Mouse (Mus musculus) hindbrain, embryonic 14.5 days (tissue): ENCODE measurements at regions not wholly inside any gene's neighbourhood (a gene's known extent, or its start where the extent isn't known, plus 50 kb on each side); places are given as distances from the start of the nearest gene placed in this dataset.
A peak's percentile ranks its signal among the peaks of the same experiment; 100 is the strongest.
"Not testable (repeated sequence)": the region's sequence is repeated elsewhere in the genome, so short reads cannot be mapped to it uniquely, and the experiment has no call there.

Source experiments
- ATAC-seq: fragments of 200-750 bp; cut with Nextera tagmentation; 2 replicates; pipeline ENCODE4 v1.8.0; 2017; ENCODE audit warnings: moderate number of reproducible peaks, mild to moderate bottlenecking, moderate TSS enrichment, moderate library complexity; ENCODE audit not compliant: low FRiP score
- DNase-seq: peaks from one replicate; pipeline ENCODE4 v3.0.0-alpha.2; 2015; ENCODE audit warnings: low spot score
- H3K27ac ChIP-seq: fragments of 300-500 bp; sonication (generic); 2 replicates; pipeline ENCODE4 v1.5.1; 2014; ENCODE audit warnings: mild to moderate bottlenecking, moderate library complexity
- H3K27me3 ChIP-seq: fragments of 300-500 bp; sonication (generic); 2 replicates; pipeline ENCODE4 v1.6.1; 2014; ENCODE audit warnings: mild to moderate bottlenecking, low read length, mixed read lengths; ENCODE audit not compliant: control insufficient read depth, insufficient read depth
- H3K36me3 ChIP-seq: fragments of 300-500 bp; sonication (generic); replicated peaks from 2 replicates; pipeline ENCODE4 v1.6.1; 2014; ENCODE audit not compliant: control insufficient read depth, insufficient read depth
- H3K4me1 ChIP-seq: fragments of 300-500 bp; sonication (generic); replicated peaks from 2 replicates; pipeline ENCODE4 v1.6.1; 2014; ENCODE audit warnings: antibody characterized with exemption, low read length, mixed read lengths; ENCODE audit not compliant: control insufficient read depth, insufficient read depth
- H3K4me2 ChIP-seq: fragments of 300-500 bp; sonication (generic); replicated peaks from 2 replicates; pipeline ENCODE4 v1.6.1; 2014; ENCODE audit warnings: mild to moderate bottlenecking, moderate library complexity
- H3K4me3 ChIP-seq: fragments of 300-500 bp; sonication (generic); replicated peaks from 2 replicates; pipeline ENCODE4 v1.5.1; 2014; ENCODE audit warnings: mild to moderate bottlenecking, low read length
- H3K9ac ChIP-seq: fragments of 300-500 bp; sonication (generic); 2 replicates; pipeline ENCODE4 v1.6.1; 2014
- H3K9me3 ChIP-seq: fragments of 300-500 bp; sonication (generic); 2 replicates; pipeline ENCODE4 v1.6.1; 2016; ENCODE audit warnings: low read length; ENCODE audit not compliant: control insufficient read depth
- WGBS: fragments of 180-500 bp; shearing (Covaris S2); extraction: QIAGEN DNeasy Blood & Tissue Kit; methylation state at CpG from one replicate; pipeline ENCODE4 v1.1.7; 2014; 5-methylcytosine and 5-hydroxymethylcytosine counted together

DNA sequence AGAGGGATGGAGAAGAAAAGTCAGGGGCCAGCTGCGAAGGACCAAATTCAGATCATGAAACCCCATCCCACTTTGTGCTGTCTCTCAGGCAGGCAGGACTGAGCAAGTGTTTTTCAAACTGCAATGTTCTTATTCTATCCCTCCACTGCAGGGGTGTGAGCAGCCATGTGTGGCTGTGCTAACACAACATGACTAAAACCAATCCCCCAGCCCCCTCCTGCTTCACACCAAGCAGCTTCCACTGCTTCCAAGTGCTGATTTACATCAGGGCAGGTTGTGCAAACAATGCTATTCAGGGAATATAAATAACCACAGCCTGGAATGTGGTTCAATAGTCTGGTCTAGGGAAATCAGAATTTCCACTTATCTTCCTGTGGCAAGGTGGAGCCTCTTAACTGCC is 517.0 kb upstream of the Brinp1 start:
- 85% methylated on average over 1 of the region's 1 CpGs for WGBS
- ATAC-seq (peak; percentile 64; the same call in 1 of the 2 replicates), DNase-seq (no peak)

DNA sequence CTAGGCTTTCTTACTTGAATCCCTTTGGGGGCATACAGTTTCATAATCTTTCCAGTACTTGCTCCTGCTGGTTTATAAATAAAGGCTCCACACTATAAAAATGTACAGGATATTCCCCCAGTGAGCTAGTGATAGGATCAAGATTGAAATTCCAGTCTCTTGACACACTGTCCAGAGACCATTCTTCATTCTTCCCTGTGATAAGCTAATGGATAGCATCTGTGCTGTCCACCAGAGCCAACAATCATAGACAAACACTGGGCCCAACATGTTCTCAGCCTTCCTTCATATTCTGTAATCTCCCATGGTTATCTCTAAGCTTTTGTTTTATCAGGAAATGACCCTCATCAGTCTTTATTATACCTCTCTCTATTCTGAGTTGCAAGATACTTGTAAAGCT is 505.8 kb upstream of the Brinp1 start:
- no peak for DNase-seq
- ATAC-seq: no peak
- no peaks in the 10 kb centered on the region for H3K9me3 ChIP-seq
- H3K27ac ChIP-seq: no peak overlapping the region
- H3K4me1 ChIP-seq: no peaks in the 10 kb centered on the region
- H3K27me3 ChIP-seq: no peaks in the 10 kb centered on the region
- no peaks in the 10 kb centered on the region for H3K36me3 ChIP-seq
- no peak overlapping the region for H3K4me3 ChIP-seq
- no peak overlapping the region for H3K4me2 ChIP-seq
- no peak overlapping the region for H3K9ac ChIP-seq

More for the DNA sequence above, 517.0 kb upstream of the Brinp1 start:
- Histone ChIP-seq H3K36me3 (no peaks in the 10 kb centered on the region), H3K9ac (no peak overlapping the region), H3K27me3 (no peaks in the 10 kb centered on the region), H3K4me1 (peaks cover 9% of the 10 kb centered on the region; the same call in 1 of the 2 replicates), H3K27ac (no peak overlapping the region), H3K4me2 (no peak overlapping the region), H3K4me3 (no peak overlapping the region), H3K9me3 (no peaks in the 10 kb centered on the region)

DNA sequence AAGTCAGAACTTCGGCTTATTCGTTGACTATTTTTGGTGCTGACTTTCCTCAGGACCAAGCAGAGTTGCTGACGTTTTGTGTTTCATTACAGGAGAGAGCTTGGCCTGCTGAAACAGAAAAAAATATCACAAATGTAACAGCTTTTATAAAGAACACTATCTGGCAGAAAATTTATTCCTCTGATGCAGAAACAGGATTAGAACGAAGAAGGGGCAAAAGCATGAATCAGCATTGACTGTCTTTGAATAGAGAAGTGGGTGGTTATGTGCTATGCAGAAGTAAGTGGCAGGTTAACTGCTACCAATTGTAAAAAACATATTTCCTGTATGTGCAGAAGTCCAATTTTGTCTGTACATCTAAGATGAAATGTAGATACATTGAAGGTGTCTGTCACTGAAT is 502.2 kb upstream of the Brinp1 start:
- DNase-seq: no peak
- Histone ChIP-seq H3K9ac (no peak overlapping the region), H3K4me3 (no peak overlapping the region), H3K4me2 (no peak overlapping the region), H3K27ac (no peak overlapping the region), H3K4me1 (no peaks in the 10 kb centered on the region), H3K36me3 (no peaks in the 10 kb centered on the region), H3K9me3 (no peaks in the 10 kb centered on the region), H3K27me3 (no peaks in the 10 kb centered on the region)
- no peak for ATAC-seq
- 88% methylated on average over 4 of the region's 4 CpGs for WGBS

DNA sequence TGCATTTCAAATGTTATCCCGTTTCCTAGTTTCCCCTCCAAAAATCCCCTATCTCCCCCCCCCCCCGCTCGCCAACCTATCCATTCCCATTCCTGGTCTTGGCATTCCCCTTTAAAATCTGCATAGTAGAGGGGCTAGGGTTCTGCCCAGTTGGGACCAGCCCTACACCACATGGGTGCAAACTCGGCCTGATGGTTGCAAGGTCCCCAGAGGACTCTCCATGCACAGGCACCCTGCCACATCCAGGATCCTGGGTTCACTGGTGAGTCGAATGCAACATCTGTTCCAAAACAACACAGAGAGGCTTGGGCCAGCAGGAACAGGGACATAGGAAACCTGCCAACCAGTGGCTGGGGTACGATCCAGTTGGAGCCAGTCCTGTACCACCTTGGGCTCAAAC is 492.0 kb upstream of the Brinp1 start:
- Histone ChIP-seq H3K4me2 (no peak overlapping the region), H3K4me3 (no peak overlapping the region), H3K36me3 (no peaks in the 10 kb centered on the region), H3K9ac (no peak overlapping the region), H3K4me1 (no peaks in the 10 kb centered on the region), H3K27ac (no peak overlapping the region), H3K27me3 (no peaks in the 10 kb centered on the region), H3K9me3 (no peaks in the 10 kb centered on the region)
- WGBS: 91% methylated on average over 6 of the region's 6 CpGs
- DNase-seq (no peak), ATAC-seq (no peak)

DNA sequence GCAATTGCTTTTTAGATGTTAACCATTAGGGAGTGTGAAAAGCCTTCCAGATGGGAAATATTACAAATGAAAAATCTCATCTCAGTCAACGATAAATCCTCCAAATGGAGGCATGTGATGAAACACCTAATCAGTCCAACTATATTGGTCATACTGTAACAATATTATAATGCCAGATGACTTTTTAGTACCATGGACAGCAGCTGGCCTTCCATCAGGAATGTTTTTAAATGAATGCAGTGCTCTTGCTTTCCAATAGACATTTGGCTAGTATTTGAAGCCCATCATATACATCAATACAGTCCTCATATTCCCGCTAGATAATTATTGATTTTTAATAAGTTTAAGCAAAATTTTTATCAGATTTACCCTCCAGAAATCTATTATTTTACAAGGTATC is 489.8 kb upstream of the Brinp1 start:
- H3K4me1 ChIP-seq: no peaks in the 10 kb centered on the region
- no peaks in the 10 kb centered on the region for H3K9me3 ChIP-seq
- H3K27me3 ChIP-seq: no peaks in the 10 kb centered on the region
- no peak overlapping the region for H3K4me2 ChIP-seq
- no peaks in the 10 kb centered on the region for H3K36me3 ChIP-seq
- H3K27ac ChIP-seq: no peak overlapping the region
- no peak overlapping the region for H3K4me3 ChIP-seq
- H3K9ac ChIP-seq: no peak overlapping the region
- DNase-seq (no peak), ATAC-seq (no peak)
- 78% methylated on average over 2 of the region's 2 CpGs for WGBS

DNA sequence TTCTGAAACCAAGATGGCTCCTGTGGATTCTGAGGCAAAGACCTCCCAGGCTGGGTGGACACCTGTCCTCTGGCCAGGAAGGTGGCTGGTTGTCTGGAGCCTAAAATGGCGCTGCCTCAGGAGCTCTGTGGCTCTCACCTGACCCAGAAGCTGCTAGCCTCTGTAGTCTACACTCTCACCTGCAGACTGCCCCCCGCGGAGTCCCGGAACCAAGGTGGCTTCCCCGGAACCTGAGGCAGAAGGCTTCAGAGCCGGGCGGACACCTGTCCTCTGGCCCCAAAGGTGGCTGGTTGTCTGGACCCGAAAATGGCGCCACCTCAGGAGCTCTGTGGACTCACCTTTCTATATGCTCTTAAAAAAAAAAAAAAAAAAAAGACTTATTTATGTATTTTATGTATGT is 481.2 kb upstream of the Brinp1 start:
- no peak overlapping the region for H3K27ac ChIP-seq
- WGBS: 94% methylated on average over 9 of the region's 9 CpGs
- no peak overlapping the region for H3K4me2 ChIP-seq
- no peaks in the 10 kb centered on the region for H3K4me1 ChIP-seq
- no peak for ATAC-seq
- no peak overlapping the region for H3K4me3 ChIP-seq
- H3K27me3 ChIP-seq: no peaks in the 10 kb centered on the region
- H3K9me3 ChIP-seq: no peaks in the 10 kb centered on the region
- H3K9ac ChIP-seq: no peak overlapping the region
- no peaks in the 10 kb centered on the region for H3K36me3 ChIP-seq
- DNase-seq: no peak

DNA sequence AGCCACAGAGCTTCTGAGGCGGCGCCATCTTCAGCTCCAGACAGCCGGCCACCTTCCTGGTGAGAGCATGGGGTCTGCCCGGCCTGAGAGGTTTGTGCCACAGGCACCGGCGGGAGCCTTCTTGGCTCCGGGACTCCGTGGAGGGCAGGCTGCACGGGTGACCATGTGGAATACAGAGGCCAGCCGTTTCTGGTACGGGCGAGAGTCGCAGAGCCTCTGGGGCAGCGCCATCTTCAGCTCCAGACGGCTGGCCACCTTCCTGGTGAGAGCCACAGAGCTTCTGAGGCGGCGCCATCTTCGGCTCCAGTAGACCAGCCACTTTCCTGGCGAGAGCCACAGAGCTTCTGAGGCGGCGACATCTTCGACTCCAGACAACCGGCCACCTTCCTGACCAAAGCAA is 456.2 kb upstream of the Brinp1 start:
- whole genome bisulfite sequencing: 95% methylated on average over 23 of the region's 23 CpGs
- not testable (repeated sequence) for H3K27ac ChIP-seq, H3K27me3 ChIP-seq, ATAC-seq, H3K4me1 ChIP-seq, H3K36me3 ChIP-seq, H3K4me3 ChIP-seq, H3K4me2 ChIP-seq, H3K9ac ChIP-seq, DNase-seq, H3K9me3 ChIP-seq

DNA sequence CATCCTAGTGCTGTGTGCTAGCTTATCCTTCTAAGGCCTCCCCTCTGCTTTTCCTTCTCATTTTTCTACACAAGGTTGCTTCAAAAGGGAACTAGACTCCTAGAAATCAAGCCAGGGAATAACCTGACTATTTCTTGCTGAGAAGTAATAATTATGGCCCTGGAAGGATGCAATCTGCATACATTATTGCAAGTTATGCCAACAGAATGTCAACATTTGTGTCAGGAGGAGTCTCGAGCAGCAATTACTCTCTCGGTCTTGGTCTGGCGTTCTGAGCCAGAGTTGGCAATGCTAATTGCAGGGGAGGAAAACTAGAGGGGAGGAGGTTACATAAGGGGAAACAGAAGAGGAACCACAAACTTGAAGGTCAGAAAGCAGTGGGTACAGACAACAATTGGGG is 441.3 kb upstream of the Brinp1 start:
- DNase-seq (no peak), ATAC-seq (no peak)
- Histone ChIP-seq H3K27me3 (no peaks in the 10 kb centered on the region), H3K4me2 (no peak overlapping the region), H3K4me1 (no peaks in the 10 kb centered on the region), H3K4me3 (no peak overlapping the region), H3K9ac (no peak overlapping the region), H3K9me3 (no peaks in the 10 kb centered on the region), H3K36me3 (no peaks in the 10 kb centered on the region), H3K27ac (no peak overlapping the region)
- WGBS: 76% methylated on average over 3 of the region's 3 CpGs

DNA sequence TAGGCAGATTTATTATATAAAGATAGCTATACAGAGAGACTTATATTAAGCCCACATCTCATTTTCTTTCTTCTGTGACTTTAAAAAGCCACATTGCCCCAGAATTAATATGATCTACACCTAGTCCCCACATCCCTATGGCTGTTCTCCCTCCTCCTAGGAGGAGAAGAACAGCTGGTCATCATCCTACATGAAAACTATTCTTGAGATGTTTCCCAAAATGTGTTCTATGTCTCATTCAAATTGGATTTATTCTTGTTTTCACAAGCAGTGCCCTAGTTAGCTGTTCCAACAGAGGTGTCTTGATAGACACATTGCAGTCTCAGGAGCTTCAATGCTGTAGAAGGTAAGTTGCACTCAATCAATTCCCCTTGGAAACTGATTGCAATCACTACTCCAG is 429.1 kb upstream of the Brinp1 start:
- H3K36me3 ChIP-seq: no peaks in the 10 kb centered on the region
- H3K27me3 ChIP-seq: no peaks in the 10 kb centered on the region
- no peak overlapping the region for H3K9ac ChIP-seq
- no peak overlapping the region for H3K27ac ChIP-seq
- H3K4me3 ChIP-seq: no peak overlapping the region
- ATAC-seq (no peak), DNase-seq (no peak)
- no peaks in the 10 kb centered on the region for H3K4me1 ChIP-seq
- no peak overlapping the region for H3K4me2 ChIP-seq
- no peaks in the 10 kb centered on the region for H3K9me3 ChIP-seq

DNA sequence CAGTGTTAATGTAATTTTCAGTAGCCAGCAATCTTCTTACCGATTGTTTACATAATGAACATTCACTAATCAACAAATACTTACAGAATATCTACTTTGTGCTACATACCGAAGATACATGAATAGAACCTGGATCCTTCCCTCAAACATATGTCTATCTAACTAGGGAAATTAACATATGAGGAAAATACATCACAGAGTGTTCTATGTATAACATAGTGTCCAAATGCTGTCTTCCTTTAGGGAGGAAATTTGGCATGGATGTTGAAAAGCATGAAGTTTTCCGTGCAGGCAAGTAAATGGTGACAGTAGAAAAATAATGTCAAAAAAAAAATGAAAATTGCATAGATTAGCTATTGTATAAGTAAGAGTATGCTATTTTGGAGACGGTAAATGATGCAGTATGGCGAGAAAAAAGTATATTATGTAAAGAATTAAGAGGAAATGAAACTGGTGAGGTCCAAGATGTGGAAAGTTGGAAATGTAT is 392.8 kb upstream of the Brinp1 start:
- no peak for ATAC-seq
- no peaks in the 10 kb centered on the region for H3K9me3 ChIP-seq
- 86% methylated on average over 5 of the region's 5 CpGs for WGBS

More for the DNA sequence above, 392.8 kb upstream of the Brinp1 start:
- Histone ChIP-seq H3K4me2 (no peak overlapping the region), H3K27ac (no peak overlapping the region), H3K36me3 (no peaks in the 10 kb centered on the region), H3K4me1 (no peaks in the 10 kb centered on the region), H3K27me3 (no peaks in the 10 kb centered on the region), H3K4me3 (no peak overlapping the region), H3K9ac (no peak overlapping the region)
- no peak for DNase-seq
